Mouse (Mus musculus) lung, postnatal 10 days (tissue): Measurements from ENCODE around the gene Impdh1.
"Not testable (repeated sequence)": the region's sequence is repeated elsewhere in the genome, so short reads cannot be mapped to it uniquely, and the experiment has no call there.

ENCODE experiments used
- DNase-seq: peaks from one replicate; pipeline ENCODE4 v3.0.0; 2021

Gene Impdh1

DNA sequence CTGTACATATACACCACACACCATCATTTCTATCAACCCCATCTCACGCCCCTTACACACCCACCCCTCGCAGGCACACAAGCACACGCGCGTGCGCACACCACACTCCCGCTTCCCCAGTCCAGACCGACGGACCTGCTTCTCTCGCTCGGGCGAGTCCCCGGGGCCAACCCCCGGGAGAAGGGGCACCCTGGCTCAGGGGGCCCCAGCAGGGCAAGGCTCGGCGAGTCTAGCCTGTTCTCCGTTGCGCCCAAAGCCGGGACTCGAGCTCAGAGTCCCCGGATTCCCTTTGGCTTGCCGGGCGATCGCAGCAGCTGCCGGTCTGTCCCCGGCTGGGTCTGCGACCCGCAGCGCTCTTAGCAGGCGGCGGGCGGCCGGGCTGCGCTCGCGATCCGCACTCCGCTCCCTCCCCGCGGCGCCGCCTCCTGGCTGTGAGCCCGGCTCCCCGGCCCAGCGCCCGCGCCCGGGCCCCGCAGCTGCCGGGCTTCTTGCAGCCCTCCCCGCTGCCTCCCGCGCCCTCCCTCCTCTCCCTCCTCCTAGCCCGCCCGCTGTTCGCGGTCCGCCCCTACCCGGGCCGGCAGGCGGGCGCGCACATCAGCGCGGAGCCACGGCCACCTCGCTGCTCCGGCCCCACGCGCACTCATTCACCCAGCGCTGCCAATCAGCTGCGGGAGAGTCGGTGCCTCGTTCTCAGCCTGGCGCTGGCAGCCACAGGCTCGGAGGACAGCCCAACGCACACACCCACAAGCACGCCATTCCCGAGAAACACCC is 37.1 kb downstream of the Impdh1 start, which contains the start of gene Prrt4:
Gene Prrt4 (minus strand): TSS at position 697 of the 771 bp plus-strand sequence.
- peak; percentile 66 for DNase-seq

DNA sequence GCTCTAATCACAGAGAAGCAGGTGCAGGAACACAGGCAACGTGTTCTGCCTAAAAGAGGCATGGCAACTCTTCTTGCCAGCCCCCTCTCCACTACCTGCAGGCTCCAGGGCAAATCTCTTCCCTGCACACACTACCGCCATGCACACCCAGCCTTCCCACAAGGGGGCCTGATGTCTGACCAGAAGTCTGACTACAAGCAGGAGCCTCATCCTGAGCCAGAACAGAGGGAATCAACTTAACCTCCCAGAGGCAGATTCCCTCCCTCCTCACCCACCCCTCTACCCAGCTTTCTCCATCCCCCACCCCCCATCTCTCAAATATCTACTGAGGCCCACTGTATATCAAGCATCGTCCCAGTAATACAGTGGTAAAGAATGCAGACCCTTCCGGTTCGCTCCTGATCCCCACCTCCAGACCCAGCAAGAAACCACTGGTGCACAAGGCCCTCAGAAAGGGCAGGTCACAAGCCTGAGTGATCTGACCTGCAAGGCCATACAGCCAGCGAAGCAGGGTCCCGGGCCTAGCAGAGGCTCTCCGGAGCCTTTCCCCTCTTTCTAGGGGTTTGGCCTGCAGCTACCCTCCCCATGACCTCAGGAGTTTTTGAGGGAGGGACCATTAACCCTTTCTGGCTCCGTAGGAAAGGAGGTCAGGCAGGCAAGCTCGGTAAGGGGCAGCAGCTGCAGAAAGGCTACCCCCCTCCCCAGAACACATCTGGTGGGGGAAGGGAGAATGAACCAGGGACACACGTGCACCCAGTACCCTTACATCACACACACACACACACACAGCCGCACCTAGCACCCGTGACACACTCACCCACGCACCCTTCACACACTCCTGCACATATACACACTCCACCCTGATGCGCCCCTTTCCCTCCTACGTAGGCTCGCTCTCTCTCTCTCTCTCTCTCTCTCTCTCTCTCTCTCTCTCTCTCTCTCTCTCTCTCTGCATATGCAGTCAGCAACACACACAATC is 38.0 kb downstream of the Impdh1 start:
- no peak for DNase-seq

DNA sequence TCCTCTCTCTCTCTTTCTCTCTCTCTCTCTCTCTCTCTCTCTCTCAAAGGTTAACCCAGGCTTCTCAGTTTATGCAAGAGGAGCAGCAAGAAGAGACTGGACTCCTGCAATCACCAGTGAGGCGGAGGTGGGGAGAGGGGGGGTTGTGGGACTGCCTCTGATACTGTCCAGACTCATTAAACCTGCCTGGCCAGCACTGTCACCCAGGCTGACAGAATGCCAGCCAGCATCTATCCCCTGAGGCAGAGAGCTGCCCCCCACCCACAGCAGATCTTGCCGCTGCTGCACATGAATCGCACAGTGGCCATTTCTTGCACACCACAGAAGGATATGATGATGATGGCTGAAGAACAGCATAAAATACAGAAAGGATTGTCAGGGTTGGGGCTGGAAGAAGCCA is 41.1 kb downstream of the Impdh1 start:
- DNase-seq: no peak

DNA sequence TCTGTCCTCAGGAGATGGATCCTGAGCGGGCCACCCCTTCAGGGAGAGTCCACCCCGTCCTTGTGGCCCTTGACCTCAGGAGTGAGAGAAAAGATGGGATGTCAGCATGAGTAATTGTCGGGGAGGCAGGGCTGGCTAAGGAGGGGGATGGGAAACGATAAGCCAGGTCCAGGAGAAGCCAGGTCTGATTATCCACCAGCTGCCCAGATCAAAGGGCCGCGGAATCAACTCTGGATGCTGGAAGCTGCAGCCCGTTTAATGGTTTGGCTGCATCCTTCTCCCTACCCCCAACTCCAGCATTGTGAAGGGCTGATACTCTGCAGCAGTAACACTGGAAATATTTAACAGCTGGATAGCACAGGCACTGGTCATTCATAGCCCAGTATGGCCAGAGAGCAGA is 41.8 kb downstream of the Impdh1 start:
- DNase-seq: no peak

DNA sequence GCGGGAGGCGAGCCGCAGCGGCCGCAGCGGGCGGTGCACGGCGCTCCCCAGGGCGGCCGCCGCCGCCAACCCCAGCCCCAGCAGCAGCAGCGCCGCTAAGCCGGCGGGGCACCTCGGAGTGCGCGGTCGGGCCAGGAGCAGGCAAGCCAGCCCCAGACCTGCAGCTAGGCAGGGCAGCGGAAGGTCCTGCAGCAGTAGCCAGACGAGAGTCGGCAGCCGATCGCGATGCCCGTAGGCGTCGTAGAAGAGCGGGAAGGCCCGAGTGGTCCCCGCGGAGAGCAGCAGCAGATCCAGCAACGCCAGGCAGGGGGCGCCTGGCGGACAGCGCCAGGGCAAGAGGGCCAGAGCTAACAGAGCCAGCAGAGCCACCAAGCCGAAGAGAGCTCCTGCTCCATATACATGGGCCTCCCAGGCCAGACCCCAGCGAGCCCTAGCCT is 45.2 kb downstream of the Impdh1 start:
- DNase-seq: peak; percentile 89

DNA sequence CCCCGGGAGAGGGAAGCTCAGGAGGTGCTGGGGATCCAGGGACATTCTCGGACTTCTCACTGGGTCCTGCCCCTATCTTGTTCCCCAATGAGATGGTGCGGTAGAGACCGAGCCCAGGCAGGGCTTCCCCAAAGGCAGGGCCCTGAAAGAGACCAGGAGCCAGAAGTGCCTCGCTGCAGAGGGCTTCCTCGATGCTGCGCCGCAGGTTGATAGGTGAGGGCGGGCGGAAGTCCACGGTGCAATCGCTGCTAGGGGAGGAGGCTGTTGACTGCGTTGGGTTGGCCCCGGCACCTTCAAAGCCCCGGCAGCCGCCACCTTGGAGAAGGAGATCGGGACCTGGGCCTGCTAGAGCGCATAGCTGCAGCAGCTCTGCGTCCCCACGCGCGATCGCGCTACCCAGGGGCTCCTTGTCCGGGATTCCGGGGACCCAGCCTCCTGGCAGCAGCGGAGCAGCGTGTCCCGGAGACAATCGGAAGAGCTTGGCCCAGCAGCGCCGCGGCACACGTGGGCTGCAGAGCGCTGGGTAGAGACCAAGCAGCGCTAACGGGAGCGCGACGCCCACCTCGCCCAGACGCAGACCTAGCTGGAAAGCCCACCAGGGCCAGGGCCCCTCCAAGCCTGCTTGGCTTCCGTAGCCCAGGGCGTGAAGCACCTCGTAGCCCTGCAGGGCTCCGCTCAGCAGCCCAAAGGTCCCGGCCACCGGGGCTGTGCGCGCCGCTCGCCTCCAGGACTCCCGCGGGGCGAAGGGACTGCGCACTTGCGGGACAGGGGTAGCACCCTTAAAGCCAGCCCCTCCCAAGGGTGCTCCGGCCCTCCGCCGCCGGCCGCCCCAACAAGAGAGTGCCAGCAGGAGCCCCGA is 45.9 kb downstream of the Impdh1 start:
- DNase-seq: peak; percentile 30

DNA sequence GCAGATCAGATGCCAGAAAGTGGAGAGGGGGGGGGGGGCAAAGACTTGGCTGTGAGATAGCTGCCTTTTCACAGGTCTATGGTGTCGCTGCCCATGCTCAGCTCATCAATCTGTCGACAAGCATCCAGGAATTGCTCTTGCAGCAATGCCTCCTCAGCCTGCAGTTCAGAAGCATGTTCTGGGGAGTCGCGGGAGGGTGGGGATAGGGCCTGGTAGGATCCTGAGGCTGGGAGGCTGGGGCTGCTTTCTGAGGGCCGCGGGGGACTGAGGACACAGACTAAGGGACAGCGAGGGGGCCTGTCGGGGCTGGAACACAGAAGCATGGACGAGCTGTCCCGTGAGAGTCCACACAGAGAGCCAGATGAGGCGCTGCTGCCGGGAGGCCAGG is 46.5 kb downstream of the Impdh1 start:
- no peak for DNase-seq

DNA sequence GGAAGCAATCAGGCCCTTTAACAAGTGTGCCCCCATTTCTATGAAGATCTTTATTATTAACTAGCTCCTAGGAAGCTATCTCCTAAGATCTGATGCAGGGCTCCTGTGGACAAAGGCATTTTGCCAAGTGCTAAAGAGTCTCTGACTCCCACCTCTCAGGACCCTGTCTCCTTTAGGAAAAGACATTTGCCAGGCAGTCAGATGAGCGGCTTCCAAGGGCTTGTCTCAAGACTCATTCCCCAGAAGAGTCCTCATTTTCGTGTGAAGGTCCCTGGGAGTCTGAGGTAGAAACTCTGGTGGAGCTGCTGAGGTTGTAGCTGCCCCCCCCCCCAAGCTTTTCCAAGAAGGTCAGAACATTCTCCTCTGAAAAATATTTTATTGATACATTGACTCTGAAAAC is 47.3 kb downstream of the Impdh1 start:
- DNase-seq: no peak

DNA sequence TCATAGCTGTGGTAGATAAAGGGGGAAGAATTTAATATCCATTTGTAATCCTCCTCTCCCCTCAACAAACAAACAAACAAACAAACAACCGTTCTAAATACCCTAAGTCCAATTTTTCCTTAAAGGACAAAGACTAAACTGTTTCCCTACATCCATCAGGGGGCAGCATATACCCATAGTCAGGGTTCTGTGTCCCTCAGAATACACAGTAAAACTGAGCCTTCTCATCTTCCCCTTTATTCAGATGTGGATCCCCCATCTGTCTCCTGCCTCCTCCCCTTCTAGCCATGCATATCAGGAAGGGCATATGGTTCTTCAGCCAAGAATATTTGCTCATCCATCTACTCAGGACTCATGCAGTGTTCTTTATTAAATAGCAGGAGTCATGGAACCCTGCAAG is 50.0 kb downstream of the Impdh1 start:
- DNase-seq: peak; percentile 74

DNA sequence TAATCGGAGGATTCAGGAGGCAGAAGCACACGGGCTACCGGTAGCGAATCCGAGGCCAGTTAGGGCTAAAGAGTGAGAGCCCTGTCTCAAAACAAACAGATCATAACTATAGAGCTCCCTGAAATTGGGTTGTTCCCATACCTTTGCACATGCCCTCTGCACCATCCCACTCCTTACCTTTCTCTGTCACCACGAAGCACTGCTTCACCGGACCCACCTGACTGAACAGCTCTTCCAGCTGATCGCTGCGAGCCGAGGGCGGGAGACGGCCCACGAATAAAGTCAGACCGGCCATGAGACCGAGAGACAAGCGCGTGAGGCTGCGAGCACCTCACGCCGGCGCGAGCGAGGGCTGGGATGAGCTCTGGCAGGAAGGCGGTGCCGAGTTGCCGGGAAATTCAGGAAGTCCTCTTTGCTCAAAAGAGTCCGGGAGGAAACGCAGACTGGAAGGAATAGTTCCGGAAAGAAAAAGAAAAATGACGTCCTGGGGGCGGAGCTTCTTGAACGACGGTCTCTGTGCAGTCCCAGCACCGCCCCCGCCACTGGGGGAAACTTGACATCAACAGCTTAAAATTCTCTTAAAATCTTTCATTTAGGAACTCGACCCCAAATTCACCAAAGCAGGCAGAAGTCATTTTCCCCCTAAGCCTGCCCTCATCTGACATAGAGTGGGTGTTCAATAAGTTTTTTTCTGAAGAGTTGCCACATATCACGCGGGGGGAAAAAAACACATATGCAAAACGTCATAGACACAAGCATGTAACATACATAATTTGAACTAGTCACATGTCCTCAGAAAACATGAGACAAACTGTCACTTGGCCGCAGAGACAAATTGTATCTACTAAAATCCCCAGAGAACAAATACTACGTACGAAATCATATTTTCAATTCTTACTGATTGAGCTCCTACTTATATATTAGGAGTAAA is 51.6 kb downstream of the Impdh1 start, which contains the start of gene Rbm28:
Gene Rbm28 (minus strand): TSS at position 693 of the 931 bp plus-strand sequence.
- DNase-seq: peak; percentile 95

DNA sequence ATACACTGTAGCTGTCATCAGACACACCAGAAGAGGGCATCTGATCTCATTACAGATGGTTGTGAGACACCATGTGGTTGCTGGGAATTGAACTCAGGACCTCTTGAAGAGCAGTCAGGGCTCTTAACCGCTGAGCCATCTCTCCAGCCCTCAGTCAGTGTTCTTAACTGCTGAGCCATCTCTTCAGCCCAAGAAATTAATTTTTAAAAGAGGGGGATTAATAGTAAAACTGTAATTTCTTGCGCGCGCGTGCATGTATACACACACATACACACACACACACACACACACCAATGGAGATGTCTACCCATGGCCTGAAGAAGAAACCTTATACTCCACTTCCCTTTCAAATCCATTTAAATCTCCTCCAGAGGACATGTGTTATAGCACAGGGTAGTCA is 54.9 kb downstream of the Impdh1 start:
- DNase-seq: not testable (repeated sequence)

DNA sequence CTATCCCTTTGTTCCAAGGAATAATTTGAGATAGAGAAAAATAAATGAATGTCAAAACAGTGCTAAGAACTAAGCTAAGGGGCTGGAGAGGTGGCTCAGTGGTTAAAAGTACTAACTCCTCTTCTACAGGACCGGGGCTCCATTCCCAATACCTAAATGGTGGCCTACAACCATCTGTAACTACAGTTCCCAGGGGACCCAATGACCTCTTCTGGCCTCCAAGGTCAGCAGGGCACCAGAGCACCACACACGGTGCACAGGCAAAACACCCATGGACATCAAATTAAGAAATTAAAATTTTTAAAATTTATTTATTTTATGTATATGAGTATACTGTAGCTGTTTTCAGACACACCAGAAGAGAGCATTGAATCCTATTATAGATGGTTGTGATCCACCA is 55.4 kb downstream of the Impdh1 start:
- no peak for DNase-seq

DNA sequence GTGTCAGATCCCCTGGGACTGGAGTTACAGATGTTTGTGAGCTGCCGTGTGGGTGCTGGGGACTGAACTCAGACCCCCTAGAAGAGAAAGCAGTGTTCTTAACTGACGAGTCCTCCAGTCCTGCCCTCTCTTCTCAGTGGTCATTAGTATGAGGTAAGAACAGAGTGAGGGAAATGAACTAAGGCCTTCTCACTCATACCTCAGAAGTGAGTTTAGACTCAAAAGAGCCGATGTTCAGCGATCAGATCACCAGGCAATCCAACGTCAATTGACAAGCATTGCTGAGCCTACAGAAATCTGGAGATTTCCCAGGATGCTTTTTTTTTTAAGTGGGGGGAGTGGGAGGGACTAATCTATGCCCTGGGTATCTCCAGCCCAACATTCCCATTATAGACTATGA is 59.8 kb downstream of the Impdh1 start:
- no peak for DNase-seq
